Mouse (Mus musculus) left cerebral cortex, postnatal 36 days (tissue): ENCODE data around the gene Ptprn. TPM values are rescaled to one million over a fixed set of nuclear protein-coding genes. Genes with fewer than 3 reads are reported as not detected.

Experiments
- DNase-seq, 2 experiments: peaks; one replicate each; pipeline ENCODE4 v3.0.0; 2021 to 2022; ENCODE audit warnings: low spot score in 2 of 2, mixed read lengths in 1 of 2
- intact Hi-C: fragments of 180-260 bp; cut with DNase I; formaldehyde crosslinking; loops from one replicate; pipeline ENCODE4 v1.15.1; 2025
- total RNA-seq, 2 experiments: library from RNA; stranded (reverse); gene quantifications; 2 replicates each; pipeline ENCODE4 v1.2.3; 2021

Ptprn gene
- total RNA-seq, 2 experiments from 2014 or later: 468 to 499 TPM

DNA sequence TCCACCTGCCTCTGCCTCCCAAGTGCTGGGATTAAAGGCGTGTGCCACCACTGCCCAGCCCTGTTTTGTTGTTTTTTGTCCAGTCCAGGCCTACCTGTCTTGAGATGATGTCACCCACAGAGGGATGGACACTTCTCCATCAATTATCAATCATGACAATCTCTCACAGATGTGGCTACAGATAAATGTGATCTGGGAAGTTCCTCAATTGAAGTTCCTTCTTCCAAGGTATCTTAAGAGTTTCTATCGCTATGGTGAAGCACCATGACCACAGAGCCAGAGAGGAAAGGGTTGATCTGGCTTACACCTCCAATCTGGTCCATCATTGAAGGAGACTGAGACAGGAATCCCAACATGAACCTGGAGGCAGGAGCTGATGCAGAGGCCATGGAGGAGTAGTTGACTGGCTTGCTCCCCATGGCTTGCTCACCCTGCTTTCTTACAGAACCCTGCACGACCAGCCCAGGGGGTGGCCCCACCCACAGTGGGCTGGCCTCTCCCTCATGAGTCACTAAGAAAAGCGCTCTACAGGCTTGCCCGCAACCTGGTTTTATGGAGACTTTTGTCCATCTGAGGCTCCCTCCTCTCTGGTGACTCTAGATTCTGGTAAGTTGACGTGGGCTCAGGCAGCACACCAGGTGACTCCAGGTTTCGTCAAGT is 33.8 kb downstream of the Ptprn start:
- no peak for DNase-seq
- intact Hi-C loops: no loop called here

- intact Hi-C loops: no loop called here
- no peak for DNase-seq
Observed at GRCm38 (mm10) chr1:75229158-75229557, 35.1 kb downstream of the Ptprn start.

- DNase-seq: no peak
Observed at GRCm38 (mm10) chr1:75227653-75228052, 36.6 kb downstream of the Ptprn start.

GRCm38 (mm10) chr1:75226138-75226537 is 38.2 kb downstream of the Ptprn start:
- intact Hi-C loops: no loop called here
- DNase-seq: no peak

More at GRCm38 (mm10) chr1:75227653-75228052, 36.6 kb downstream of the Ptprn start:
- intact Hi-C loops: no loop called here

DNA sequence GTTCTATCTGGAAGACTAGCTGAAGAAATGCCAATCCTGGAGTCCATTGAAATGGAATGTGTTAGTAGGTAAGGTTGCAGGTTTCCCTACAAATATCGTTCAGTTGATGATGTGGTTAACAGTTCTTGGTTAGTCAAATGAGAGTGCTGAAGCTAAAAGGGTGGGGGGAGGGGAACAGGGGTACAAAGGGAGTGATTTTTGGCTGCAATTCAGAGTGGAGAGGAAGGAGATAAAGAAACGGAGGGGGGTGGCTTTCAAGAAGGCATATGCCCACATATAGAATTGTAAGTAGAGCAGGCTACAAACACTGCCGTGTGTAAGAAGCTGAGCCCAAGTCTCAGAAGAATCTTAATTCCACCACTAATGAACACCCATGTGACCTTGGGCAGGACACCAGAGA is 38.8 kb downstream of the Ptprn start:
- intact Hi-C loops: no loop called here
- no peak for DNase-seq

GRCm38 (mm10) chr1:75223532-75223931 is 40.8 kb downstream of the Ptprn start:
- intact Hi-C loops: no loop called here

GRCm38 (mm10) chr1:75222926-75223325 is 41.4 kb downstream of the Ptprn start:
- no peak for DNase-seq
- intact Hi-C loops: no loop called here

More at GRCm38 (mm10) chr1:75223532-75223931, 40.8 kb downstream of the Ptprn start:
- no peak for DNase-seq

GRCm38 (mm10) chr1:75221538-75221937 is 42.8 kb downstream of the Ptprn start:
- intact Hi-C loops: no loop called here
- no peak for DNase-seq

DNA sequence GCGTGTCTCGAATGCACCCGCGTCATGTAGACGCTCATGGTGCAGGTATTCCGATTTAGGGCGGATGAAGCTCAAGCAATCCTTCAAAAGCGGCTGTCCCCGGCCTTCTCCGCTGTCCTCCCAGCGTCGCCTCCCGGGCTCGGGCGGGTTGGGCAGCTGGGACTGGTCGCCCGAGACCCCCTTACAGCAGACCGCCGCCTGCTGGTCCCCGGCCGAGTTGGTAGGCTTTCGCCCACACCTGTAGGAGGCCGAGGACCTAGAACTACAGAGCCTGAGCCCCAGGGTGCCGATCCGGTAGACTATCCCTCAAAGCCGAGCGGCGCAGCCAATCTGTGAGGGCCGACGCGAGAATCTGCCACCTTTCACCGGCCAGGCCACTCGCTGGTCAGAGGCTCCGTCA is 44.8 kb downstream of the Ptprn start, which contains the start of gene Tuba4a:
TSS of gene Tuba4a (minus strand) at position 335 of the 400 bp plus-strand sequence.
- intact Hi-C loops: loop anchor here (2.0 kb wide), 1 partner anchor 43 kb away; no protein-coding TSS in a partner anchor
- no peak for DNase-seq

DNA sequence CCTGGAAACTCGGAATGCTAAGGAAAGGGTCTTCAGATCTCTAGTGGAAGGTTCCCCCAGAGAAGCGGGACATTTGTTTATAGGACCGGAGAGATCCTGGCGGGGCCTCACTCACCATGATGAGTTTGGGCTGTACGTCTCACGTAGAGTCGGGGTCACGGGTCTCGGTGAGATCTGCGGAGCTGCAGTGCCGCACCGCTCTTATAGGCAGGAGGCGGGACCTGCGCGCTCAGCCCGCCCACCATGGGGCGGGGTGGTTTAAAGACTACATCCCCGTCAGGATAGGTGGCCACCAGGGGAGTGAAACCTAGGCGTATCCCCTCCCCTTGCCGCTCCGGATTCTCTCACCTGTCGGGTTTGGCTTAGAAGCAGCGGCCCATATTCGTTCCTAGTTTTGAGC is 45.2 kb downstream of the Ptprn start:
- intact Hi-C loops: loop anchor here (2.0 kb wide), 1 partner anchor 44 kb away; no protein-coding TSS in a partner anchor

DNA sequence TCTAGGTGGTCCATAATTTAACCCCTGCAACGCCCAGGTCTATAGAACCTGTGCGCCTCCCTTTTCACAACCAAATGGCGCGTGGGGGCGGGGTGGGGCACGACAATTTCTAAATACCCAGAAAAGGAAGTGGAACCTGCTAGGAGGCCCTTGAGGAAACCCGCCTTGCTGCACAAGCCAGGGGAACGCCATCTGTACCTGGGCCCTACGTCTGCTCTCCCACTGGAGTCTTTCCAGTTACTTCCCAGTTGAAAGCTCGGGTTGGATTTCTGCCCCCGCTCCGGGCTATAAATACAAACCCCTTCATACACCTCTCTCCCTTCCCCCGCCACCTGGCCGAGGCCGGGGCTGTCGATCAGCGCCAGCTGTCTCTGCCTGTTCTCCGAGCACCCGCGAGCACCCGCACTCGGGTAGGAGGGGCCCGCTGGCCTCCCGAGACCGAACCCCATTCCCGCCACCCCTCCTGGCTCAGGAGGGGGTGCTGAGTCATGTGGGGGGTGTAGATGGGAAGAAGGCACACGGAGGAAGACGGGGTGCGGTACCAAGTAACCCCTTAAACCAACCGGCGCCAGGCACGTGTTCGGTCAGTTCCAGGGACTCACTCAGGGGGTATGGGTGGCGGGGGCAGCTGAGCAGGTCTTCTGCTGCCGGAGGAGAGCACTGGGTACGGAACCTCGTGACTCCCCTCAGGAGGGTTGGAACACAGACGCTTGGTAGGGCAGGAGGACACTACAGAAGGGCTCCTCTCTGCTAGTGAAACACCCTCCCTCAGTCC is 45.9 kb downstream of the Ptprn start:
- intact Hi-C loops: loop anchor here (1.0 to 2.0 kb wide), 2 partner anchors 18 to 44 kb away; partner anchors contain the start of gene Dnajb2

More for the DNA sequence above, 45.2 kb downstream of the Ptprn start:
- peak; percentile 90 to 93 for DNase-seq

DNA sequence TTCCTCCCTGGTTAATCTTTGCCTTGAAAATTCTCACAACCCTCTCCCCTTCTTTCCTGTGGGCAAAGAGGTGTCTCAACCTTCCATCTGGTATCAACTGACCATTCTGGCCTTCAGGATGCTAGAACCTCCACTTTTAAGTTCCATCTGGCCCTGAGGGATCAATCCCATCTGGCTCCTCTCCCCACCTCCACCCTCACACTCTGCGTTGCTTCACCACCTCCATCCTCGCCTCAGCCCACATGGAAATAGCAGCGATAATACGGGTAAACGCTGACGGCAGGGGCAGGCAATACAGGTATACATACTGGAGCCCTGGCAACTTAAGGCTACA is 46.4 kb downstream of the Ptprn start:
- intact Hi-C loops: loop anchor here (1.0 to 2.0 kb wide), 2 partner anchors 18 to 45 kb away; partner anchors contain the start of gene Dnajb2
- DNase-seq: peak in 1 of 2 experiments; percentile 67

More for the DNA sequence above, 45.9 kb downstream of the Ptprn start:
- DNase-seq: peak; percentile 76 to 85

- DNase-seq: no peak
- intact Hi-C loops: no loop called here
Observed at GRCm38 (mm10) chr1:75216797-75217585, 47.3 kb downstream of the Ptprn start.

GRCm38 (mm10) chr1:75215785-75216184 is 48.5 kb downstream of the Ptprn start:
- intact Hi-C loops: no loop called here
- no peak for DNase-seq

GRCm38 (mm10) chr1:75214886-75215285 is 49.4 kb downstream of the Ptprn start:
- DNase-seq: peak in 1 of 2 experiments; percentile 63
- intact Hi-C loops: no loop called here

DNA sequence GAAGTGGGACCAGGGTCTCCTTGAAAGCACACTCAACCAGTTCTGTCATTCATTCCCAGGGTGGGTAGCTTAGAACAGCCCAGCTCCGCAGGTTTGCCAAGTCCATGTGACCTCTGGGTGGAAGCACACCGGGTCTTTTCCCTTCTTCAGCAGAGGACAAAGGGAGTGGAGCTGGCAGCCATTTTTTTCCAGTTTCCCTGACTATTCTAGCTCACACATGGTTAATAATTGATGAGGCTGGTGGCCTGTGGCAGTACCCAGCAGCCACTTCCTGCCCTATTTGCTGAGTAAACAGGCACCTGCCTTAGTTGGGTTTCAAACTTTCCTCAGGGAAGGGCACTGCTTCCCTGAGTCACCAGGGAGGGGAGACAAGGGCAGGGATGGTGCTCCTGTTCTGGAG is 49.9 kb downstream of the Ptprn start:
- intact Hi-C loops: no loop called here
- no peak for DNase-seq

DNA sequence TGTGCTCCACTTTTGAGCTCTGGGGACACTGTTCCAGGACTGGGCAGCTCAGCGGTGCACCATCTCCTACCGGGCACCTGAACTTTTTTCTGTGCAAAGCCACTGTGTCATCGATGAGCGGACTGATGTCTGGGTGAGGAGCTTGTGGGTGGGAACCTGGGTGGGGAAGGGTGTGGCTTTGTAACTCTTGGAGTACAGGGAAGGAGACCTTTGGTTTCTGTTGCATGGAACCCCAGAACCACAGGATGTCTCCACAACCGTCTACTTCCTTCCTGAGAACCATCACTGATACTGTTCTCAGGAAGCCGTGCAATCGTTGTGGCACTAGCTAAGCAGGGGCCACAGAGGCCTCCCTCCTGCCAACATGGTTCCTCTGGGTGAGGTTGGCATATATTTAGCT is 51.2 kb downstream of the Ptprn start:
- intact Hi-C loops: no loop called here
- DNase-seq: no peak

- DNase-seq: no peak
- intact Hi-C loops: no loop called here
Observed at GRCm38 (mm10) chr1:75212542-75212941, 51.8 kb downstream of the Ptprn start.

DNA sequence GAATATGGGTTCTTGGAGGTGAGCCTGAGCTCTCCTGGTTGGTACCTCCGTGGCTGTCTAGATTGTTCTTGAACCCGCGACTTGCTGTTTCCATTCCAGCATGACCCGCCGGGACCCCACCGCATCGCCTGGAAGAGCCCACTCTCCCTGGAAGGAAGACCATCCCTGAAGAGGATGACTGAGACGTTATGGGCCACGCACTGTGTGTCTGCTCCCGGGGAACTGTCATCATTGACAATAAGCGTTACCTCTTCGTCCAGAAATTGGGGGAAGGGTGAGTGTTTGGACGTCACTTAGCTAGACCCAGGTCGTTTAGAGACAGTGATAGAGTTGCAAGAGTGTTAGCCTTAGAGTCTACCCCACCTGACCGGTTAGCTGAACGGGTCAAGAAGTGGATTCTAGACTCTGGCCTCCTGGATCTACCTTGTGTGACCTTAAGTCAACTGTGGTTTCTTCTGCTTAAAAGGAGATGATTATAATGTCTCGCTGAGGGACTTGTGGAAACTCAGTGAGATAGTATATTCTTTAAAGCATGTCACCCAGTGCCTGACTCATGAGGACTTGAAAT is 53.1 kb downstream of the Ptprn start:
- intact Hi-C loops: no loop called here
- no peak for DNase-seq
